Mouse (Mus musculus) neural tube, embryonic 15.5 days (tissue): ENCODE measurements around the gene Bad. TPM values are rescaled to one million over a fixed set of nuclear protein-coding genes. Genes with fewer than 3 reads are reported as not detected.

ENCODE experiments used
- ATAC-seq: fragments of 200-750 bp; cut with Nextera tagmentation; 2 replicates; pipeline ENCODE4 v1.8.0; 2017; ENCODE audit warnings: mild to moderate bottlenecking, moderate TSS enrichment, moderate library complexity; ENCODE audit not compliant: low FRiP score
- H3K27ac ChIP-seq: fragments of 300-500 bp; sonication (generic); replicated peaks from 2 replicates; pipeline ENCODE4 v1.5.1; 2015; ENCODE audit warnings: mild to moderate bottlenecking, inconsistent platforms
- H3K27me3 ChIP-seq: fragments of 300-500 bp; sonication (generic); replicated peaks from 2 replicates; pipeline ENCODE4 v1.6.1; 2015; ENCODE audit warnings: inconsistent platforms
- H3K36me3 ChIP-seq: fragments of 300-500 bp; sonication (generic); 2 replicates; pipeline ENCODE4 v1.6.1; 2015; ENCODE audit warnings: inconsistent platforms
- H3K4me1 ChIP-seq: fragments of 300-500 bp; sonication (generic); 2 replicates; pipeline ENCODE4 v1.6.1; 2015; ENCODE audit warnings: inconsistent platforms
- H3K4me2 ChIP-seq: fragments of 300-500 bp; sonication (generic); 2 replicates; pipeline ENCODE4 v1.6.1; 2015; ENCODE audit warnings: inconsistent platforms, mild to moderate bottlenecking, moderate library complexity
- H3K4me3 ChIP-seq: fragments of 300-500 bp; sonication (generic); replicated peaks from 2 replicates; pipeline ENCODE4 v1.5.1; 2015; ENCODE audit warnings: mild to moderate bottlenecking, inconsistent platforms
- H3K9ac ChIP-seq: fragments of 300-500 bp; sonication (generic); replicated peaks from 2 replicates; pipeline ENCODE4 v1.6.1; 2015; ENCODE audit warnings: mild to moderate bottlenecking, inconsistent platforms
- H3K9me3 ChIP-seq: fragments of 300-500 bp; sonication (generic); replicated peaks from 2 replicates; pipeline ENCODE4 v1.6.1; 2016; ENCODE audit warnings: inconsistent platforms
- WGBS: fragments of 180-500 bp; shearing (Covaris S2); methylation state at CpG from one replicate; pipeline ENCODE4 v1.1.7; 2015; ENCODE audit warnings: mixed read lengths; 5-methylcytosine and 5-hydroxymethylcytosine counted together
- polyA plus RNA-seq: library from polyadenylated mRNA; unstranded; fragments of >200 nt; fragmentation: Nextera tagmentation; extraction: Ambion mirVana; gene quantifications from 2 replicates; pipeline ENCODE4 v1.2.1, GENCODE M21; 2015

The Bad gene
- polyA plus RNA-seq, 1 experiment from 2014 or later = 90.9 TPM

- no peak for ATAC-seq
- 82% methylated on average over 4 of the region's 4 CpGs for WGBS
- H3K4me2 ChIP-seq = no peak overlapping the region
Measured at GRCm38 (mm10) chr19:6916496-6916895, 25.2 kb upstream of the Bad start.

GRCm38 (mm10) chr19:6918321-6918720 is 23.3 kb upstream of the Bad start:
- H3K27me3 ChIP-seq = peaks cover 8% of the 10 kb centered on the region
- peaks cover 33% of the 10 kb centered on the region for H3K4me1 ChIP-seq
- H3K4me3 ChIP-seq = no peak overlapping the region
- no peak for ATAC-seq
- no peaks in the 10 kb centered on the region for H3K9me3 ChIP-seq
- peaks cover 8% of the 10 kb centered on the region for H3K36me3 ChIP-seq
- 96% methylated on average over 4 of the region's 4 CpGs for WGBS
- no peak overlapping the region for H3K4me2 ChIP-seq
- no peak overlapping the region for H3K27ac ChIP-seq
- H3K9ac ChIP-seq = no peak overlapping the region

More at GRCm38 (mm10) chr19:6916496-6916895, 25.2 kb upstream of the Bad start:
- no peak overlapping the region for H3K27ac ChIP-seq
- H3K4me3 ChIP-seq = no peak overlapping the region
- H3K27me3 ChIP-seq = no peaks in the 10 kb centered on the region
- H3K36me3 ChIP-seq = peaks cover 27% of the 10 kb centered on the region
- H3K9ac ChIP-seq = no peak overlapping the region
- H3K4me1 ChIP-seq = peaks cover 30% of the 10 kb centered on the region
- no peaks in the 10 kb centered on the region for H3K9me3 ChIP-seq

GRCm38 (mm10) chr19:6919431-6919830 is 22.2 kb upstream of the Bad start:
- peaks cover 18% of the 10 kb centered on the region for H3K27me3 ChIP-seq
- peaks cover 33% of the 10 kb centered on the region for H3K4me1 ChIP-seq
- H3K36me3 ChIP-seq = no peaks in the 10 kb centered on the region
- H3K9ac ChIP-seq = no peak overlapping the region
- no peak for ATAC-seq
- H3K4me2 ChIP-seq = peak overlapping the region; percentile 89
- H3K4me3 ChIP-seq = no peak overlapping the region
- H3K27ac ChIP-seq = no peak overlapping the region
- no peaks in the 10 kb centered on the region for H3K9me3 ChIP-seq

- H3K27ac ChIP-seq = peak overlapping the region; percentile 86; the same call in 1 of the 2 replicates
- peaks cover 25% of the 10 kb centered on the region for H3K27me3 ChIP-seq
- H3K4me1 ChIP-seq = peaks cover 40% of the 10 kb centered on the region
- peak overlapping the region; percentile 89 for H3K4me2 ChIP-seq
- no peaks in the 10 kb centered on the region for H3K36me3 ChIP-seq
- peak overlapping the region; percentile 73 for H3K4me3 ChIP-seq
- 41% methylated on average over 8 of the region's 8 CpGs for WGBS
- no peak for ATAC-seq
- H3K9me3 ChIP-seq = no peaks in the 10 kb centered on the region
- H3K9ac ChIP-seq = peak overlapping the region; percentile 85
Measured at GRCm38 (mm10) chr19:6919876-6920740, 21.6 kb upstream of the Bad start.

- H3K27me3 ChIP-seq = peaks cover 34% of the 10 kb centered on the region
- peak overlapping the region; percentile 85 for H3K9ac ChIP-seq
- H3K27ac ChIP-seq = peak overlapping the region; percentile 86
- 2% methylated on average over 37 of the region's 48 CpGs for WGBS
- peak overlapping the region; percentile 89 for H3K4me2 ChIP-seq
- peaks cover 44% of the 10 kb centered on the region for H3K4me1 ChIP-seq
- no peaks in the 10 kb centered on the region for H3K9me3 ChIP-seq
- peak overlapping the region; percentile 73 for H3K4me3 ChIP-seq
- no peak; the same call in 1 of the 2 replicates for ATAC-seq
- no peaks in the 10 kb centered on the region for H3K36me3 ChIP-seq
Measured at GRCm38 (mm10) chr19:6920741-6921636, 20.7 kb upstream of the Bad start.

- peaks cover 43% of the 10 kb centered on the region for H3K27me3 ChIP-seq
- H3K9ac ChIP-seq = peak within 1 kb of the TSS; percentile 85
- H3K4me3 ChIP-seq = peak within 1 kb of the TSS; percentile 73
- H3K36me3 ChIP-seq = no peaks in the 10 kb centered on the region
- ATAC-seq = peak; percentile 95
- H3K9me3 ChIP-seq = no peaks in the 10 kb centered on the region
- WGBS = under 1% methylated on average over 57 of the region's 66 CpGs
- peak within 1 kb of the TSS; percentile 89 for H3K4me2 ChIP-seq
- peaks cover 46% of the 10 kb centered on the region for H3K4me1 ChIP-seq
- H3K27ac ChIP-seq = peak within 1 kb of the TSS; percentile 86
Measured at GRCm38 (mm10) chr19:6921647-6922567, 19.8 kb upstream of the Bad start, which contains the start of gene Esrra. Gene Esrra, minus strand, starts transcription at chr19:6921813.

- H3K4me1 ChIP-seq = peaks cover 48% of the 10 kb centered on the region
- peaks cover 55% of the 10 kb centered on the region for H3K27me3 ChIP-seq
- ATAC-seq = no peak
- no peaks in the 10 kb centered on the region for H3K36me3 ChIP-seq
- H3K4me3 ChIP-seq = peak overlapping the region; percentile 73; the same call in 1 of the 2 replicates
- peak overlapping the region; percentile 62 for H3K27ac ChIP-seq
- H3K9me3 ChIP-seq = no peaks in the 10 kb centered on the region
- no peak overlapping the region for H3K9ac ChIP-seq
- 71% methylated on average over 6 of the region's 6 CpGs for WGBS
- peak overlapping the region; percentile 89 for H3K4me2 ChIP-seq
Measured at GRCm38 (mm10) chr19:6922901-6923735, 18.5 kb upstream of the Bad start.

GRCm38 (mm10) chr19:6924461-6925306 is 17.0 kb upstream of the Bad start:
- Histone ChIP-seq H3K36me3 (no peaks in the 10 kb centered on the region), H3K9me3 (no peaks in the 10 kb centered on the region), H3K4me2 (peak overlapping the region; percentile 43), H3K27me3 (peaks cover 69% of the 10 kb centered on the region), H3K27ac (no peak overlapping the region), H3K4me1 (peaks cover 38% of the 10 kb centered on the region), H3K9ac (no peak overlapping the region), H3K4me3 (peak overlapping the region; percentile 19)
- ATAC-seq = no peak
- WGBS = 4% methylated on average over 39 of the region's 39 CpGs

- Histone ChIP-seq H3K36me3 (no peaks in the 10 kb centered on the region), H3K4me1 (peaks cover 33% of the 10 kb centered on the region), H3K4me3 (peak within 1 kb of the TSS; percentile 19), H3K9ac (no peak within 1 kb of the TSS), H3K27me3 (peaks cover 72% of the 10 kb centered on the region), H3K4me2 (peak within 1 kb of the TSS; percentile 43), H3K9me3 (no peaks in the 10 kb centered on the region), H3K27ac (no peak within 1 kb of the TSS)
- WGBS = 2% methylated on average over 9 of the region's 9 CpGs
- no peak for ATAC-seq
Measured at GRCm38 (mm10) chr19:6925307-6925573, 16.4 kb upstream of the Bad start, which contains the start of gene Catsperz. Gene Catsperz, minus strand, starts transcription at chr19:6925380.
